Mouse (Mus musculus): ENCODE measurements around the gene Tmem185b. TPM values are rescaled to one million over a fixed set of nuclear protein-coding genes. Genes with fewer than 3 reads are reported as not detected.

Tmem185b gene
- polyA plus RNA-seq, 1 experiment from 2014 or later, result 17.6 TPM

DNA sequence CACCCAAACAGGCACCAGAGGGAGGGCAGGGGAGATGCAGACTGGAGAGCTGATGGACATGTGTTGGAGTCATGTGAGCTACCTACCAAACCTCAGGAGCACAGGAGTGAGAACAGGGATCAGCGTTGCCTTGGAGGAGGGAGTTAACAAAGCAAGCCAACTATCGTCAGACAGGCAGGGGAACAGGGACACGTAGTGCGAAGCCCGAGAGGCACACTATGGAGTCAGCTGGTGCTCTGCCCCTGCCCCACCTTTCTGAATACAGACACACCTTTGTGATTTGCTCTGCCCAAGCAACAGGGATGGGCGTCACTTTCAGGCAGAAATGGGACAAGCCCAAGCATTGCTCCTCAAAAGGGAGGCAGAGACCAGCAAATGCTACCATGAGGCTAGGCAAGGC, 11.7 kb downstream of the Tmem185b start:
- no peak overlapping the region for H3K4me3 ChIP-seq (ENCODE audit: low read depth, low read length)
- no peak overlapping the region for H3K9ac ChIP-seq (ENCODE audit: low read depth, low read length)
- no peaks in the 10 kb centered on the region for H3K9me3 ChIP-seq (ENCODE audit: control insufficient read depth, low read length)
- H3K27ac ChIP-seq (ENCODE audit: low read depth, low read length), result no peak overlapping the region
- DNase-seq (ENCODE audit: low spot score), result no peak
- H3K27me3 ChIP-seq (replicated peaks; ENCODE audit: control insufficient read depth, insufficient read depth, low read length), result no peaks in the 10 kb centered on the region
- H3K36me3 ChIP-seq (ENCODE audit: control insufficient read depth, insufficient read depth, low read length), result no peaks in the 10 kb centered on the region
- WGBS, result 85% methylated on average over 6 of the region's 6 CpGs
- no peak overlapping the region for H3K4me2 ChIP-seq
- ATAC-seq (replicated peaks; ENCODE audit: low FRiP score), result no peak
- no peaks in the 10 kb centered on the region; the same call in 1 of the 2 replicates for H3K4me1 ChIP-seq (replicated peaks; ENCODE audit: control insufficient read depth, insufficient read depth, low read length)

DNA sequence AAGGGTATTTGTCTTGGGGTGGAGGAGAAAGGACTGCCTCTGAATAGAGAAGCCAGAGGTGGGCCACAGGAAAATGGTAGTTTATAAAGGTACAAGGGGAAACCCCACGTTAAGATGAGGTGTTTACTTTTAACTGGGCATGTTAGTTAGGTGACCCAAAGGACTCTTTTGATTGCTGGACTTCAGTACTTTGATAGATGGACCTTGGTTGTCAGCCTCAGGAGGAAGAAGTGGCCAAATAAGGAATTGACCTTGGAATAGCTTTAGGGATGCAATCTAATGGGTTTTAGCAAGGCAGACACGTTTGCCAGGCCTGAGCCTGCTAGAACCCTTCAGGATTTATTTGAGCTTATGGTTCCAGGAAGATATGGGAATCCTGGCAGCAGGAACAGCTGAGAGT, 13.3 kb downstream of the Tmem185b start:
- no peak for DNase-seq (ENCODE audit: low spot score)
- Histone ChIP-seq H3K36me3 (ENCODE audit: control insufficient read depth, insufficient read depth, low read length) (no peaks in the 10 kb centered on the region), H3K9me3 (ENCODE audit: control insufficient read depth, low read length) (no peaks in the 10 kb centered on the region), H3K4me2 (no peak overlapping the region), H3K9ac (ENCODE audit: low read depth, low read length) (no peak overlapping the region), H3K27me3 (replicated peaks; ENCODE audit: control insufficient read depth, insufficient read depth, low read length) (no peaks in the 10 kb centered on the region), H3K27ac (ENCODE audit: low read depth, low read length) (no peak overlapping the region), H3K4me1 (replicated peaks; ENCODE audit: control insufficient read depth, insufficient read depth, low read length) (no peaks in the 10 kb centered on the region; the same call in 1 of the 2 replicates), H3K4me3 (ENCODE audit: low read depth, low read length) (no peak overlapping the region)
- 62% methylated on average over 2 of the region's 2 CpGs for WGBS
- ATAC-seq (replicated peaks; ENCODE audit: low FRiP score), result no peak

DNA sequence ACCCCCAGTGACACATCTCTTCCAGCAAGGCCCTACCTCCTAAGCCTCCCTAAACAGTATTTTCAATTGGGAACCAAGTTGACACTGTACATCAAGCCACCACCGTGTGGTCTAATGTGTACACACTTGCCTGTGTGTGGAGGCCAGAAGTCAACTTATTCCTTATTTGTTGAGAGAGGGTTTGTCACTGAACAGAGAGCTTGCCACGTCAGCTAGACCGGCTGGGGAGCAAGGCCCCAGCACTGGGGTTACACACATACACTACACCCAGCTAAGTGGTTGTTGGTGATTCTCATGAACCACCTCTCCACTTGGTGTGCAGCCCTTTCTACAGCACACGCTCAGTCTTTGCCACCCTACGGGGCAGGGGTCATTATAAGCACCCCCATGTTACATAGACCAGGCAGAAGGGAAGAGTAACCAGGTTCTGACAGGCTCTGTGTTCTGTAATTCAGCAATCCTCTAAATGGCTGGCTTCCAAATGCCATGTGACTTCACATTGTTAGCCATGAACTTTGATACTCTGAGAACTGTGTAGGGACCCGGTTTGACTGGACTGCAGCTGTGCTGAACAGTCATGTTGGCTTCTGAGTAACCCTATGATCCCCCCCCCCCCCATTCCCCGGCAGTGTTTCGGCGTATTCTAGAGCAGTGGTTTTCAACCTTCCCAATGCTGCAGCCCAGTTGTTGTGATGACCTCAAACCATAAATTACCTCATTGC, 15.0 kb downstream of the Tmem185b start:
- no peak overlapping the region for H3K9ac ChIP-seq (ENCODE audit: low read depth, low read length)
- H3K4me2 ChIP-seq, result no peak overlapping the region
- DNase-seq (ENCODE audit: low spot score) (no peak), ATAC-seq (replicated peaks; ENCODE audit: low FRiP score) (peak; percentile 23; the same call in 1 of the 2 replicates)
- H3K4me1 ChIP-seq (replicated peaks; ENCODE audit: control insufficient read depth, insufficient read depth, low read length), result peaks cover 8% of the 10 kb centered on the region
- H3K9me3 ChIP-seq (ENCODE audit: control insufficient read depth, low read length), result no peaks in the 10 kb centered on the region
- H3K27me3 ChIP-seq (replicated peaks; ENCODE audit: control insufficient read depth, insufficient read depth, low read length), result no peaks in the 10 kb centered on the region
- 74% methylated on average over 9 of the region's 9 CpGs for WGBS
- no peaks in the 10 kb centered on the region for H3K36me3 ChIP-seq (ENCODE audit: control insufficient read depth, insufficient read depth, low read length)
- H3K27ac ChIP-seq (ENCODE audit: low read depth, low read length), result 0 out of 2 replicates have a peak overlapping the region, but pooled peaks have one; percentile 4
- H3K4me3 ChIP-seq (ENCODE audit: low read depth, low read length), result no peak overlapping the region

DNA sequence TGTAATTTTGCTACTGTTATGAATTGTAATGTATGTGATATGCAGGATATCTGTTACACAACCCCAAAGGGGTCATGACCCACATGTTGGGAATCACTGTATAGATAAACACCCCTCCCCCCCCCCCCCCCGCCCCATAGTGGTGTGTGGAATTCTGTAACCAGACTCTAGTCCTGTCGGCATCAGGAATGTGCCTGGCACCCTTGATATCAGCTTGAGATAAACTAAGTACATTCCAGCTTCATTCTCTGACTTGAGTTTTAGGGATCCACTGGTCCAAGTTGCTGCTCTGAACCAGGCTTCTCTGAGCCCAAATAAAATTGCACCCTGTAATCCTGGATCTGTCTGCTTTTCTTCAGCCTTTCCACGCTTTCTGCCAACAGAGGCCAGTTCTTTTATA, 15.6 kb downstream of the Tmem185b start:
- Histone ChIP-seq H3K4me1 (replicated peaks; ENCODE audit: control insufficient read depth, insufficient read depth, low read length) (peaks cover 8% of the 10 kb centered on the region), H3K27me3 (replicated peaks; ENCODE audit: control insufficient read depth, insufficient read depth, low read length) (no peaks in the 10 kb centered on the region), H3K27ac (ENCODE audit: low read depth, low read length) (no peak overlapping the region), H3K9ac (ENCODE audit: low read depth, low read length) (no peak overlapping the region), H3K4me2 (no peak overlapping the region), H3K9me3 (ENCODE audit: control insufficient read depth, low read length) (no peaks in the 10 kb centered on the region), H3K4me3 (ENCODE audit: low read depth, low read length) (no peak overlapping the region), H3K36me3 (ENCODE audit: control insufficient read depth, insufficient read depth, low read length) (no peaks in the 10 kb centered on the region)
- DNase-seq (ENCODE audit: low spot score) (no peak), ATAC-seq (replicated peaks; ENCODE audit: low FRiP score) (no peak)
- 60% methylated on average over 3 of the region's 3 CpGs for WGBS

DNA sequence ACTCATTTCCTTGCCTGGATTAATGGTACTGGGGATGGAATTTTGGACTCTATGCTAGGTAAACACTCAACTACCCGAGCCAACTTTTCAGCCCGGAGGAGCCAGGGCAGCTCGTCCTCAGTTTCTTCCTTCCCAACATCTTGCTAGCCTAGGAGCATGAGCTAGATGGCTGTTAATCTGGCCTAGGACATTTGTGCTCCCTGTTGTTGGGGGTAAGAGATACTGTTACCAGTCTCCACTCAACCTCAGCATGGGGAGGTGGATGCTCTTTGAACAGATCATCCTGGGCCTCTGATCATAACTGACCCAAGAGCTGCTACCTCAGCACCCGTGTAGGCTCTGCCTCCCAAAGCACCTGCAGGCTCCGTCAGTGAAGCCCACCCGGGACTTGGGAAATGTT, 17.4 kb downstream of the Tmem185b start:
- Histone ChIP-seq H3K9me3 (ENCODE audit: control insufficient read depth, low read length) (no peaks in the 10 kb centered on the region), H3K4me2 (no peak overlapping the region), H3K27me3 (replicated peaks; ENCODE audit: control insufficient read depth, insufficient read depth, low read length) (no peaks in the 10 kb centered on the region), H3K9ac (ENCODE audit: low read depth, low read length) (no peak overlapping the region), H3K36me3 (ENCODE audit: control insufficient read depth, insufficient read depth, low read length) (no peaks in the 10 kb centered on the region), H3K27ac (ENCODE audit: low read depth, low read length) (no peak overlapping the region), H3K4me3 (ENCODE audit: low read depth, low read length) (no peak overlapping the region), H3K4me1 (replicated peaks; ENCODE audit: control insufficient read depth, insufficient read depth, low read length) (peaks cover 8% of the 10 kb centered on the region)
- ATAC-seq (replicated peaks; ENCODE audit: low FRiP score) (no peak), DNase-seq (ENCODE audit: low spot score) (peak; percentile 24)
- 88% methylated on average over 6 of the region's 6 CpGs for WGBS

DNA sequence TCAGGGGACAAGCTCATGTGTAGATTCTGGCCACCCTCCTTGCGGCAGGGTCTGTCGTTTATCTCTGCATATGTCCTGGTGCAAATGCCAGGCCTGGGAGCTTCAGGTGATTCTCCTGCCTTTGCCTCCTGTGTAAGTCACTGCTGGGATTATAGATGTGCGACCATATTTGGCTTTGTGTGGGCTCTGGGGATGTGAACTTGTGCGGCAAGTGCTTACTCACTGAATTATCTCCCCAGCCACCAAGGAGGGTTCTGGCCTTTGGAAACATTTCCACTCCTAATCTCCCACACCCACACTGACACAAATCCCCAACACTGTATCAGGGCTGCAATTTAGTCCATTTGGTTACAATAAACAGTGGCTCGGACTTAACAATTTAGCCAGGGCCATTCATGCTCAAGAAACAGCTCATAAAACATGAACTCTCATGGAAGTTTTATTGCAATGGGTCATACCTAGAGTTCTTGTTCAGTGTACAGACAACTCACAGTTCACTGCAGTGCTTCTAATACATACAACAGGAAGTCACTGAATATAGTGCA, 18.7 kb downstream of the Tmem185b start:
- Histone ChIP-seq H3K36me3 (ENCODE audit: control insufficient read depth, insufficient read depth, low read length) (no peaks in the 10 kb centered on the region), H3K4me1 (replicated peaks; ENCODE audit: control insufficient read depth, insufficient read depth, low read length) (peaks cover 8% of the 10 kb centered on the region), H3K27me3 (replicated peaks; ENCODE audit: control insufficient read depth, insufficient read depth, low read length) (no peaks in the 10 kb centered on the region), H3K4me2 (no peak overlapping the region), H3K9me3 (ENCODE audit: control insufficient read depth, low read length) (no peaks in the 10 kb centered on the region), H3K9ac (ENCODE audit: low read depth, low read length) (no peak overlapping the region), H3K27ac (ENCODE audit: low read depth, low read length) (no peak overlapping the region), H3K4me3 (ENCODE audit: low read depth, low read length) (no peak overlapping the region)
- ATAC-seq (replicated peaks; ENCODE audit: low FRiP score) (no peak; the same call in 1 of the 2 replicates), DNase-seq (ENCODE audit: low spot score) (no peak)
- WGBS, result 70% methylated on average over 5 of the region's 5 CpGs

DNA sequence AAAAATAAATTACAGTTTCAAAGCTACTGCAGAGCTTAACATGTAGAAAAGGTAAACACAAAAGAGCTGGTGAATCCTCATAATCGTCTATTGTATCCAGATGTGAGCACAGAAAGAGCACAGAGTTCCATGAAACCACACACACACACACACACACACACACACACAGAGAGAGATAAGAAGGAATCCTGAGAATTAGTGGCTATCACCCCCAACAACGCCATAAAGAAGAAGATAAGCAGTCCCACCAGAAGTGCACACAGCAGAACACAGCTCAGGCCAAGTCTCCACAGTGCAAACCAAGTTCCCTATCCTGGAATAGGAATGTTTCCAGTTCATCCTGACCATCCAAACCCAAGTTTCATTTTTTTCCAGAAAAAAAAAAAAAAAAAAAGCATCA, 19.2 kb downstream of the Tmem185b start:
- H3K4me1 ChIP-seq (replicated peaks; ENCODE audit: control insufficient read depth, insufficient read depth, low read length), result peaks cover 8% of the 10 kb centered on the region
- ATAC-seq (replicated peaks; ENCODE audit: low FRiP score) (peak; percentile 67), DNase-seq (ENCODE audit: low spot score) (no peak)
- no peak overlapping the region for H3K9ac ChIP-seq (ENCODE audit: low read depth, low read length)
- no peak overlapping the region for H3K27ac ChIP-seq (ENCODE audit: low read depth, low read length)
- H3K4me3 ChIP-seq (ENCODE audit: low read depth, low read length), result no peak overlapping the region
- 41% methylated on average over 2 of the region's 2 CpGs for WGBS
- no peak overlapping the region for H3K4me2 ChIP-seq
- no peaks in the 10 kb centered on the region for H3K9me3 ChIP-seq (ENCODE audit: control insufficient read depth, low read length)
- no peaks in the 10 kb centered on the region for H3K27me3 ChIP-seq (replicated peaks; ENCODE audit: control insufficient read depth, insufficient read depth, low read length)
- H3K36me3 ChIP-seq (ENCODE audit: control insufficient read depth, insufficient read depth, low read length), result no peaks in the 10 kb centered on the region

DNA sequence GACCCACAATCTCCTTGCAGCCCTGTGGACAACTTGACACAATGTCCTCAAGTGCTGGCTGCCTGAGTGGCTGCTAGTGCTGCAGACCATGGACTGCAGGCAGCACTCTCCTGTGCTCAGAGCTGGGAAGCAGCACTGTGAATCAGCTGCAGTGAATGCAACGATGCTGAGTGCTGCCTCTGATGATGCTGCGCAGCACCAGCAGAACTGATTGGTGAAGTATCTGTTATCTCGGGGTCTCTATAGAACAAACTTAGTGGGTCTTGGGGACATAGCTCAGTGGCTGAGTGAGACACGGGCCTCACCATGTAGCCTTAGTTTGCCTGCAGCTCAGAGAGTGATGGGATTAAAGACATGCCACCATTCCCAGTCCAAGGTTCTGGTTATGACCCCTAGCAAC, 19.7 kb downstream of the Tmem185b start:
- no peak for ATAC-seq (replicated peaks; ENCODE audit: low FRiP score)
- Histone ChIP-seq H3K4me3 (ENCODE audit: low read depth, low read length) (no peak overlapping the region), H3K36me3 (ENCODE audit: control insufficient read depth, insufficient read depth, low read length) (no peaks in the 10 kb centered on the region), H3K27ac (ENCODE audit: low read depth, low read length) (no peak overlapping the region), H3K4me2 (no peak overlapping the region), H3K9me3 (ENCODE audit: control insufficient read depth, low read length) (no peaks in the 10 kb centered on the region), H3K9ac (ENCODE audit: low read depth, low read length) (no peak overlapping the region), H3K4me1 (replicated peaks; ENCODE audit: control insufficient read depth, insufficient read depth, low read length) (peaks cover 8% of the 10 kb centered on the region), H3K27me3 (replicated peaks; ENCODE audit: control insufficient read depth, insufficient read depth, low read length) (no peaks in the 10 kb centered on the region)
- no peak for DNase-seq (ENCODE audit: low spot score)
- WGBS, result 84% methylated on average over 4 of the region's 4 CpGs

DNA sequence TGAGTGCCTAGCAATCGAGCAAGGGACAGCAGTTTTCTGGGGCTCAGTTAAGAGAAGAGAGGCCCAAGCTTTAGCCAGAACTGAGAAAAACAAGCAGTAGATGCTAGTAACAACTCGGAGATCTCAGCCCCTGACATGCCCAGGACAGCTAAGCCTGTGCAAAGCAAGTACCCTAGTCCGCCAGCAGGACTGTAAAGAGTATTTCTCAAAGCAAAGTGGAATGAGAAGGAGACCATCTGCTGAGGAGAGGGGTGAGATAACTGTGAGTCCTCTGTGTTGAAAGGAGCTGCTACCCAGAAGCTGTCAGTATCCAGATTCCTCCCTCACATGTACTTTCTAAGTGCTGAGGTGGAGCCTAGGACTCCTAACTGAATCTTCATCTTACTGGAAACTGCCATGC, 20.5 kb downstream of the Tmem185b start:
- no peak for ATAC-seq (replicated peaks; ENCODE audit: low FRiP score)
- DNase-seq (ENCODE audit: low spot score), result no peak
- H3K36me3 ChIP-seq (ENCODE audit: control insufficient read depth, insufficient read depth, low read length), result no peaks in the 10 kb centered on the region

More for the DNA sequence above, 20.5 kb downstream of the Tmem185b start:
- Histone ChIP-seq H3K9ac (ENCODE audit: low read depth, low read length) (no peak overlapping the region), H3K4me3 (ENCODE audit: low read depth, low read length) (no peak overlapping the region), H3K4me2 (no peak overlapping the region), H3K4me1 (replicated peaks; ENCODE audit: control insufficient read depth, insufficient read depth, low read length) (peaks cover 8% of the 10 kb centered on the region), H3K9me3 (ENCODE audit: control insufficient read depth, low read length) (no peaks in the 10 kb centered on the region), H3K27ac (ENCODE audit: low read depth, low read length) (no peak overlapping the region), H3K27me3 (replicated peaks; ENCODE audit: control insufficient read depth, insufficient read depth, low read length) (no peaks in the 10 kb centered on the region)
- WGBS, result 79% methylated on average over 3 of the region's 3 CpGs

All from liver, embryonic 11.5 days (tissue).